Mouse (Mus musculus): ENCODE data around the gene Gm49345.

GRCm38 (mm10) chr13:67652496-67652895 is 14.9 kb upstream of the Gm49345 start:
- TF ChIP-seq POLR2A (IDR thresholded peaks at IDR 0.05; ENCODE audit: extremely low read depth, insufficient read depth, low read length) (no peak), CTCF (IDR thresholded peaks at IDR 0.05; ENCODE audit: extremely low read depth, insufficient read depth, low read length) (no peak)
